Mouse (Mus musculus) heart, adult 11 months (tissue): ENCODE data around the gene Rab7.
A peak's percentile ranks its signal among the peaks of the same experiment; 100 is the strongest.

ENCODE experiments used
- DNase-seq: peaks from one replicate; pipeline ENCODE4 v3.0.0; 2022

The Rab7 gene

DNA sequence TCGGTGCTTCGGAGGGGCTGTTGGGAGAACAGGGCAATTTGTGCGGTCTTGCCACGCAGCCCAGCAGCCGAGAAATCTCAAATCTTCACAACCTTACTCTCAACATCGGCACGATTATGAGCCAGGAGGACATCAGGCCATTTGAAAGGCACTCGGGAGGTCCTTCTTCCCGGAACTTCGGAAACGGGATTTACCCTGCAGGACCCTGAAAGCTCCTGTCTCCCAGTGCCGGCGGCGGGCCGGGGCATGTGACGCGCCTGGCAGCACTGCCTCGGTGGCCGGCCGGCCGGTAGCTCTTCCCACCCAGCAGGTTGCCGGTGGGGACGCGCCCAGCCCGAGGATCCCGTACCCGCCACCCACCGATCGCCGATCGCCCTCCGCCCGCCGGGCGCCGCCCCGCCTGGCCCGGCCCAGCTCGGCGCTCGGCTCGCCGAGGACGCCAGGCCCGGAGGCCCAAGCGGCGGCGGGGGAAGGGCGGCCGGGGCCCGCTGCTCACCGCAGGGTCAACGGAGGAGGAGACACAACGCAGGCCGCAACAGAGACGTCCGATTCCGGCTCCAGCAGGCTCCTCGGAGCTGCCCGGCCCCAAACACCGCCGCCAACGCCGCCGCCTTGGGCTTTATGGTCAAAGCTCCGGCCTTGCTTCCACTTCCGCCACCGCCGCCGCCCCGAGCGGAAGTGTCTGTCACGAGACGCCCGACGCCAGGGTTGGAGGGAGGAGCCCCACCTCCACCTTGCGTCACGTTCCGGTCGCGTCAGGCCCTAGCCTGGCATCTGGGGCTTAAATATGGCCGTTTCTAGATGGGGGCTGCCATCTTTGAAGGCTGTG is at the start of gene Rab7:
TSS of gene Rab7 (minus strand) at position 694 of the 829 bp plus-strand sequence.
- peak; percentile 100 for DNase-seq

DNA sequence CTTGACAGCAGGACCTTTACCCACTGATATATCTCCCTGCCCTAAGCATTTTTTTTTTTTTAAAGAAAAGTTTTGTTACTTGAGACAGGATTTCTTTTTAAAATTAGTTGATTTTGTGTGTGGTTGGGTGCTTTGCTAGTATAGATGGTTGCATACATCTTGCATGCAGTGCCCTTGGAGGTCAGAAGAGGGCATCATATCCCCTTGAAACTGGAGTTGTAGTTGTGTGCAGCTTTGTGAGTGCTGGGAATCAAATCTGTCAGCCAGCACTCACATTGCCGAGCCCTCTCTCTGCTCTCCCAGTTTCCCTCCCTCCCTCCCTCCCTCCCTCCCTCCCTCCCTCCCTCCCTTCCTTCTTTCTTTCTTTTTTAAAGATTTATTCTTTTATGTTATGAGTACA is 43.9 kb upstream of the Rab7 start:
- no peak for DNase-seq

DNA sequence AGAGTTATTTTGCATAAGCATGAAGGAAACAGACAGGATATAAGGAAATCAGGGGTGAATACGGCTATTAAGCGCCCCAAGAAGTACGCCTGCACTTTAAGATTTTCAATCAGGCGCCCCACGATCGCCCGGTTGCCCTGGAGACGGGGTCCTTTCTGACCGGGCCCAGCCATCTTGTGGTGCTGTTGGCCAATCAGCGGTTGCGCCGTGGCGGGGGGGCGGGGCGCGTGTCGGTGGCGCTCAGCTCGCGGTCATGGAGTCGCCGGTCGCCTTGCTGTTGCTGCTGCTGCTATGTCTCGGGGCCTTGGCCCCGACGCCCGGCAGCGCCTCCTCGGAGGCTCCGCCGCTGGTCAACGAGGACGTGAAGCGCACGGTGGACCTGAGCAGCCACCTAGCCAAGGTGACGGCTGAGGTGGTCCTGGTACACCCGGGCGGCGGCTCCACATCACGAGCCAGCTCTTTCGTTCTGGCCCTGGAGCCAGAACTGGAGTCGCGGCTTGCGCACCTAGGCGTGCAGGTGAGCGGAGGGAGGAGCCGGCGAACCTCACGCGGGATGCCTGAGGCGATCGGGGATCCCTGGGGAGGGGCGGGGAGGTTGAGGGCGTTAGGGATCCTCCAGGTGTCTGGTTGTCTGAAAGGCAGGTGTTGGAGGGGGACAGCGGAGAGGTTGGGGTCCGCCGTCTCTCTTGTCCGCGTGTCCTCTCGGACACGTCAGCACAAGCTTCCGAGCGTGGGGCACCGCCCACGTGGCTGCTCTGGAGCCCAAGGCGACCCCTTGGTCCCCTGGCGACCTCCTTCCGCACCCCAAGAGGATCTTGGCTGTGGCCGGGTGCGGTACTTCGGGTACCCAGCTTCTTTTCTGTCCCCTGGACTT is 39.4 kb upstream of the Rab7 start, which contains the start of gene Rpn1:
TSS of gene Rpn1 (plus strand) at position 205 of the 874 bp plus-strand sequence.
- peak; percentile 100 for DNase-seq

DNA sequence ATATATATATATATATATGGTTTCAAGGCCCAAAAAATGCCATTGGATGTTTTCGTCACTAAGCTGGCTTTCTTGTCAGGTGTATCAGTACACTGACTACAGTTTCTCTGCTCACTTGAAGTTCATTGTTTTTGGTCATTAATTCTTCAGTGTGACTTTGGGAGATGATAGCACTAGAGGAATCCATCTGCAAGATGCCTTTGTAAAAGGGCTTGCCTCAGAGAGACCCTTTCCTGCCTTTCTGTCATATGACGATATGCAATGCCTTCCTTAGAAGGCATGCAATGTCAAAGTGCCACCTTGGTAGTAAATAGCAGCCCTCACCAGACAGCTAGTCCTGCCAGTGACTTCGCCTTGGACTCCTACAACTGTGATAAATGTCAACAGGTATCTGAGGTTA is 38.6 kb upstream of the Rab7 start:
- DNase-seq: no peak

DNA sequence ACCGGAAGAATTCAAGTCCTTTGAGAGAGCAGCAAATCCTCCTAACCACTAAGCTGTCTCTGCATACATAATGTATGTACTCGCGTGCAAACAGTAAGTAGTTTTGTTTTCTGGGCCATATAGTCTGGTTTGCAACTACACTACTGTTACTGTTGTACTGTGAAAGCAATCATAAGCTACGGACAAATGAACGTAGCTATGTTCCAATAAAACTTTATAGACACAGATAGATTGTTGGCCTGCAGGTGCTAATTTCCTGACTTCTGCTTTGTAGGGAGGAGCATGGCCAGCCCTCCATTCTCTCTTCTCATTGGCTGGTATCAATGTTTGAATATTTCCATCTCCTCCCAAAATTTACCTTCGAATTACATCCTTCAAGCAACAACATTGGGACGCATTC is 38.0 kb upstream of the Rab7 start:
- no peak for DNase-seq

DNA sequence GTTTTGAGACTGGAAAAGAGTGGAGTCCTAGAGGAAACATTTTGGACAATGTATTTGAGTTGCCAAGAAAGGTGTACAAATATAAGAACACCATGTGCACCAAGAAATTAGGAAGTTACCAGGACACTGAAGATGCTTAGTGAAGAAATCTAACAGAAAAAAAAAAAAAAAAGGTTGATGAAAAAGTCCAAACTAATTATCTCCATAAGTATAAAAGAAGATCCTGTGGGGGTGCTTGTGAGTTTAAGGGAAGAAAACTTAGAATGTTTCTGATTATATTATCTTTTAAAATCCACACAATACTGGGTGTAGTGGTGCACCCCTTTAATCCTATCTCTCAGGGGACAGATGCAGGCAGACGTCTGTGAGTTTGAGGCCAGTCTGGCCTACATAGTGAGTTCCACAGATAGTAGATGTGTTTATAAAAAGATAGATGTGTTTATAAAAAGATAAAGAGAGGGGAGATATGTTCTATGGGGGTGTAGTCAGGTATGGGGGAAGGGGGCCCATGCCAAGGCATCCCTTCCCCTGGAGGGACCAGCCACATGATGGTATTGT is 31.0 kb upstream of the Rab7 start:
- no peak for DNase-seq

DNA sequence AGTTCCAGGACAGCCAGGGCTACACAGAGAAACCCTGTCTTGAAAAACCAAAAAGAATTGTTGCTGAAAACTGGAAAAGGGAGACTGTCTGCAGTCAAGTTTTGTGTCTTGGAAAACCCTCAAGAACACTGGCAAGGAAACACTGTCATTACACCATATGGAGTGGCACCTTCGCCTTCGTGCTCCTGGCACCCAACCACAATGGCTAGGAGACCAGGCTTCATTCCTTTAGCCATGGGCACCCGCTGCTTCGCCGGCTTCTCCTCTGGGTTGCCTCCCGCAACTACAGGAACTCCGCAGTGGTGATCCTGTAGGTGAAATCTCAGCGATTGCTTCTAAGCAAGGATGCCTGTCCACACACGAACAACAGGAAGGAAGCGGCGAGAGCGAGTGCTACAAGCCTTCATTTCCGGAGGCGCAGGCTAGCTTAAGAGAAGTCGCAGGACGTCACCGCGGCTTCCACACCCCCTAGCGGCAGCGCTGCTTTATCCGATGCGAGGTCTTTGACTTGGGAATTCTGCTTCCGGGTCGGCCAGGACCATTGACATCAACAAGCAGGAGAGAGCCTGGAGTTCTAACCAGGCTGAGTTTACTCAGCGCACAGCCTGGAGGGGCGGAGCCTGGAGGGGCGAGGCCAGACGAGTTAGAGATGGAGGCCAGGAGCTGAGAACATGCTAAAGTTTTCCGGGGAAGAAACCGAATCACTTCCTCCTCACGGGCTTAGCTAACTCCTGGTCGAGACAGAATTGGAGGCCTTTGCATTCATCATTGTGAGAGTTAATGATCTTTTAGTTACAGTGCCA is 29.9 kb upstream of the Rab7 start:
- DNase-seq: peak; percentile 100

DNA sequence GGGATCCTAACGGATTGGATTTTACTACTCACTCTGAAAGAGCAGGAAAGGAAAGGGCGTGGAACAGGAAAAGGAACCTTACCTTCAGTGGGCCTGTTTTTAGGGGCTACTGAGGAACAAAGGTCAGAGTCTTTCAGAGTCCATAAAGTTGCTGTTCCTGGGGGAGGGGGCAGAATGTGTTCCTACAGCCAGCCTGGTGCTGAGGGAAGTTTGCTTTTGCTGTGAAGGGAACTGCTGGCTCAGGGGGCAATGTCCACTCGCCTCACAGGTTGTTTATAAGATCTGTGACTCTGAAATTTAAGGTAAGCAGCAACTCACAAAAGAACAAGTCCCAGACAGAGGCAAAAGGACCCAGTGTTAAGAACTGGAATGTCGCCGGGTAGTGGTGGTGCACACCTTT is 26.1 kb upstream of the Rab7 start:
- no peak for DNase-seq

DNA sequence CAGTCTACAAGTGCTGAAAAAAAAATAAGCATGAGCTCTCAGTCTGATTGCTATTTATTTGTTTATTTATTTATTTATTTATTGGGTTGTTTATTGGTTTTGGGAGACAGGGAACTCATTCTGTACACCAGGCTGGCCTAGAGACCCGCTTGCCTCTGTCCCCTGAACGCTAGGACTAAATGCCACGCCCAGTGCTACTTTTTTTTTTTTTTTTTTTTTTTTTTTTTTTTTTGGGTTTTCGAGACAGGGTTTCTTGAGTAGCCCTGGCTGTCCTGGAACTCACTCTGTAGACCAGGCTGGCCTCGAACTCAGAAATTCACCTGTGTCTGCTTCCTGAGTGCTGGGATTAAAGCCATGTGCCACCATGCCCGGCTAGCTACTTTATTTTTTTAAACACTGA is 25.4 kb upstream of the Rab7 start:
- no peak for DNase-seq

DNA sequence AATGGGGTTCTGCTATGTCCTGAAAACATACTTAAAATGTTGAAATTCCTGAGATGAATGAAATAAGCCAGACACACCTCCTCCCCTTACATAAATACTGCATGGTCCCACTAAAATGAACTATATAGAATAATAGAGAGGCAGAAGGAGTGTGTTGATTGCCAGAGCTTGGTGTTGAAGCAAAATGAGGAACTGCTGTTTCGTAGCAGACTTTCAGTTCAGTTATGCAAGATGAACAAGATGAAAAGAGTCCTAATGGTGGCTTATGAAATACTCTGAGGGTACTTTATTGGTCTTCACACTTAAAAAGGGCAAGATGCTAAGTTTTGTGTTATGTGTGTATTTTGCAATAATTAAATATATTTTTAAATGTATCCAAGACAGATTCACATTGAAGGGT is 23.7 kb upstream of the Rab7 start:
- DNase-seq: no peak

DNA sequence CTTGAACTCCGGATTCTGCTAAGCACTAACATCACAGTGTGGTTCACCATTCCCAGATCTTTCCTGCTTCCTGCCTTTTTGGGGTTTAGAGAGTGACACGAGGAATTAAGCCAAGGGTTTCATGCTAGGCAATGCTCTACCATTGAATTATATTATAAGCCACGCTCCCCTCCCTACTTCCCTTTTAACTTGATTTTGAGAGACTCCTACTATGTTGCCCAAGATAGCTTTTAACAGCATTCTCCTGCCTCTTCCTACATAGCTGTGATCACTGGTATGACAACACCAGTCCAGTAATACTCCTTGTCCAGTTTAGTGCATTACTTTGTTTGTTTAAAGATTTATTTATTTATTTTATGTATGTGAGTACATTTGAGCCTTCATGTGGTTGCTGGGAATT is 22.7 kb upstream of the Rab7 start:
- DNase-seq: no peak

DNA sequence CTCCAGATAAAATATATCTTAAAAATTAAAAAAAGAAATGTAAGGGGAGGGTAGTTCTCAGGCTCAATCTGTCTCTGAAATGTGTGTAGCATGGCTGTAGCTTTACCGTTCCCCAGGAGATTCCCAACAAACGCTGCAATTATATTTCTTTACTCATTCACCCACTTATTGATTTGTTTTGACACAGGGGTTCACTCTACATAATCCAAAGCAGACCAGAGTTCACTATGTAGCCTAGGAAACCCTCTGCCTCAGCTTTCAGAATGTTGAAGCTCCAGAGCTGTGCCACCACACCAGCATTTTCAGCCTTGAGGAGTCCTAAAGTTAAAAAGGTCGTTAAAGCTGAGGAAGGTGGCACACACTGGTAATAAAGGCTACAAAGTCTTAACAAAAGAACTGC is 20.9 kb upstream of the Rab7 start:
- no peak for DNase-seq

DNA sequence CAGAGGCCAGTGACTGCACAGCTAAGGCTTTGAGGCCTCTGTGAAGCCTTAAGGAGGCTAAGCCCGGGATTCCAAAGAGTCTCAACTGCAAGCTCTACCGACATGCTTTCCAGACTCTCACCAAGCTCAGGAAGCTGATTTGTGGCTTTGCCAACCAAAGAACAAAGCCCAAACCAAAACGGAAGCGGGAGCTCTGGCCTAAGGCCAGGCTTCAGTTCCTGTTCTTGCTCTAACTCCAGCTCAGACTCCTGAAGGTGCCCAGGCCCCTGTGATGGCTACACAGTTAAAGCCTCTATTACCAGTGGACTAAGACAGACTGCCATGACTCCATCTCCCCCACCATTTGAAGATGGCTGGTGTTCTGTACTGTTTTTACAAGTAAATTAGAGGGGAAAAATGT is 20.0 kb upstream of the Rab7 start:
- DNase-seq: peak; percentile 98

DNA sequence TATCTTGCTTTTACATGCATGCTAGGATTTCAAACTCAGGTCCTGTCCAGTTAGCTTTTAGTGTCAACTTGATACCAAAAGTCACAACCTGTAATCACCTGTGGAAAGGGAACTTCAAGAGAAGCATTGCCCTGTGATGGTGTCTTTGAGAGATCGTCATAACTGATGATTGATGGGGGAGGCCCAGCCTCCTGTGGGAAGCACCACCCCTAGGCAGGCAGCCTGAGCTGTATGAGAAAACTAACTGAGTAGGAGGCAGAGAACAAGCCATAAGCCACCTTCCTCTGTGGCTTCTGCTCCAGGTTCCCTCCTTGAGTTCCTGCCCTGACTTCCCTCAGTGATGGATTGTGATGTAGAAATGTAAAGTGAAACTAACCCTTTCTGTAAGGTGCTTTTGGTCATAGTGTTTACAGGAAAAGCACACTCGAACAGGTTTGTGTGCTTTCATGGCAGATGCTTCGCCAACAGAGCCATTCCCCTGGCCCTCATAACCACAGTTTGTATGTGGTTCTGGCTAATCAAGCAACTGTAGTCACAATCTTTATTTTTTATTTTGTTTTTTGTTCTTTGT is 19.1 kb upstream of the Rab7 start:
- DNase-seq: no peak

DNA sequence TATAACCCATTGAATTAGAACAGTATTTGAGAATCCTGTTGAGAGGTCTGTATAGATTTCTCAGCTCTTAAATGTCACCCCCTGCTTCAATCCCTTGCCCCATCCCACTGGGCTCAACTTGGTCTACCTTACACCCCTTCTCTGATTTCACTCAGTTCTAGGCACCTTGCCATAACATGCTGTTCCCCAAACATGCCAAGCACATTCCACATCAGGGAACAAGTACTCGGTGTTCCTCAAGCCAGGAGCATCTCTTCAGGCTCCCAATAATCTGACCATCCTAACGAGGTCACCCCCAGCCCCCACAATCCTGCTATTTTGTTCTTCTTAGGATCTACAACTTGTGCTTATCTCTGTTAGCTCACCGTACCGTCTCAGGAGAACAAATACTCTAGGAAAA is 17.3 kb upstream of the Rab7 start:
- peak; percentile 96 for DNase-seq

DNA sequence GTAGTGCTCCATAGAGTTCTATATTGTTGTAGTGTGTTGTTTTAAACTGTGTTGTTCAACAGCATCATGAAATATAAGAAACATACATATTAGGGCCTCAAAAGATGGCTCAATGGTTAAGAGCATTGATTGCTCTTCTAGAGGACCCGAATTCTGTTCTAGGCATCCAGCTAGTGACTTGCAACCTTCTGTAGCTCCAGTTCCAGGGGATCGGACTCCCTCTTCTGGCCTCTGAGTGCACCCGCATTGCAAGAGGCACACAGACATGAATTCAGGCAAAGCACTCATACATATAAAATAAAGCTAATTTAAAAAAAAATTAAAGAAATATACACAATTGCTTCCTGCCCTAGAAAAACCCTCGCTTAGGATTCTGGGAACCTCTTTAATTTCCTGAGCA is 16.3 kb upstream of the Rab7 start:
- no peak for DNase-seq

DNA sequence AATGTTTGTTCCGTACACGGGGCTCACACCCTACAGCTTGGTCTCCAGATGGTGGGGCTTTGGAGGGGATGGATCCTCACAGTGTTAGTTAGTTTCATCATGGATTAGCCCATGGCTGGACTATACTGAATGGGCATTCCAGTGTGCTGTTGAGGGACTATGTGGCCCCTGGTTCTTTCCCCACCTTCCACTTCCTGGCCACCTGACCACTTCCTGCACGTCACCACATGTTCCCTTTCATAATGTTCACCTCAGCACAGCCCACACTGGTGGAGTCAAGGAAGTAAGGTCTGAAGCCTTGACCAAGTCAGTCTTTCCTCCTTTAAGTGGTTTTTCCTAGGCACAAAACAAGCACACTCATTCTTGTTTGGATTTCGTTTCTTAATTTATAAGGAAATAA is 15.5 kb upstream of the Rab7 start:
- DNase-seq: no peak

DNA sequence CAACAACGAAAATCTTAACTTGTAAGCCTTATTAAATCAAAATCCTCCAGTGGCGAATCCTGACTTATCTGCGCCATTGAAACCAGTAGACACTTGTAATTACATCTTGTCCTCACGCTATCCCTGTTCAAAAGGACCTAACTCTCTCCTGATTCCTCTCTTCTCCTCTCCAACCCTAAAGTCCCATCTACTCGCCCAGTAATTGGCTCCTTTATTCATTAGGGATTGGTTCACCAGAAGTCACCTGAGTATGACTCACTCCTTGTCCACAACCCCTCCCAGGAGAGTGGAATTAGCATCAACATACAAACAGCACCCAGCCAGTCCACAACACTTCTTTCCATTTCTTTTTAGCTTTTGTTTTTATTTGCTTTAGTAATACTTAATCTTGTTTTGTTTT is 14.8 kb upstream of the Rab7 start:
- DNase-seq: no peak

DNA sequence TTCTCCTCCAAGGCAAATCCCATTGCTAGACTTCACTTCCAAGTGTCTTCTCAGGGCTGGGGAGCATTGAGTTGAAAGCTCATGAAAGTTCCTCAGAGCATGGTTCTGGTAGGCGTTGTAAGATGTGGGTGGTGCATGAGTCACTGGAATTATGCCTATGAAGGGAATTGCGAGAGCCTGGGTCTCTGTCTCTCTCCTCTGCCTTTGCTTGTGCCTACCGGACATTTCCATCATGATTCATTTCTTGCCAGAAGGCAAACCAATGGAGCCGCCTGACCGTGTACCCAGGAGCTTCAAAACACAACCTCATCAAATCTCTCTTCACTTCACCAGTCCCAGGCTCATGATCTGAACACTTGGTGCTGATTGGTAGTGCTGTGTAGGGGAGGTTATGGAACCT is 11.8 kb upstream of the Rab7 start:
- no peak for DNase-seq

DNA sequence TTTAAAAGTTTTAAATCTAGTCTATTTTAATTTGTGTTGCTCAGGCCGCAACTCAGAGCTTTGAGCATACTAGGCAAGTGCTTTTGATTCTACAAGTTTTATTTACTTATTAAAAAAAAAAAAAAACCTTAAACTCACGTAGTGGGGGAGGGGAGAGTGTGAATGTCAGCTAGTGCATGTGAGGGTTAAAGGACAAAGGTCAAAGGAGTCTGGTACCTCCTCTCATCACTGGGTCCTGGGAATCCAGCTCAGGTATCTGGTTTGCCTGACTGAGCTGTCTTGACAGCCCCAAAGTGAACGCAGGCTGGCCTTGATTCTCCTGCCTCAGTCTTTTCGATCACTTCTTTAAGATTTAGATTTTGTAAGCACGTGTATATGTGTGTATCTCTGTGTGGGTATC is 10.6 kb upstream of the Rab7 start:
- no peak for DNase-seq

DNA sequence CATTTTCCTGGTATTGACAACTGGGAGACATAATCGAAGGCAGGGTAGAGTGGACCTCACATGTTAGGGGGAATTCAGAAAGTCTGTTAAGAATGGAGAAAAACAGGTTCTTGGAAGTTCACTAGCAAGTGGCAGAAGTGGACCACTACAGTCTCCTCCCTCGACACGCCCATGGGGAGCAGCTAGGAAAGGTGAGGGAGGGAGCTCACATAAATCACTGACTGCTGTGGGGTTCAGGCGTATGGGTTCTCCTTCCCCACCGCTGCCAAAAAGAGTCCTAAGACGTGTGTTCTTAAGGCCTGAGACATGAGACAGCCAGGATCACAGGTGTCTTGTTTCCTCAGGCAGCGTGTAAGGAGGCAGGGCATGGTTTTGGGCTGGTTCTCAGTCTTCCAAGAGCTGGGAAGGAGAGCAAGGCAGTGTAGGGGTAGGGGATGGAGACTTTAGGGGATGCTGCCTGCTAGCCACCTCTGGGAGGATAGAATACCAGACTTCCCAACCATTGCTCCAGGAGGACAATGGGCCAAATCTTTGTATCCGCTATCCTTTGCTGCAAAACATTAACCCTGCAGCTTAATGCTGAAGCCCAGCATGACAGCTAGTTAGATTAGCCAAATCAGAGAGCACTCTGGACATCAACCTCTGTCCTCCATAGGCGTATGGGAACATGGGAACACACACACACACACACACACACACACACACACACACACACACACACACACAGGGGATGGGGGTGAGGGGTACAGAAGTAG is 9.2 kb upstream of the Rab7 start:
- DNase-seq: no peak
